Mouse (Mus musculus) MN1 (cell line): Measurements from ENCODE around the gene Zfp108.
A peak's percentile ranks its signal among the peaks of the same experiment; 100 is the strongest.
"Not testable (repeated sequence)": the region's sequence is repeated elsewhere in the genome, so short reads cannot be mapped to it uniquely, and the experiment has no call there.

Experiments
- DNase-seq: peaks from one replicate; pipeline ENCODE4 v3.0.0-alpha.2; 2016; ENCODE audit warnings: low spot score

Zfp108 gene

GRCm38 (mm10) chr7:24254633-24255474 lies at the start of gene Zfp108:
Gene Zfp108, plus strand, starts transcription at chr7:24254794.
- peak; percentile 67 for DNase-seq

DNA sequence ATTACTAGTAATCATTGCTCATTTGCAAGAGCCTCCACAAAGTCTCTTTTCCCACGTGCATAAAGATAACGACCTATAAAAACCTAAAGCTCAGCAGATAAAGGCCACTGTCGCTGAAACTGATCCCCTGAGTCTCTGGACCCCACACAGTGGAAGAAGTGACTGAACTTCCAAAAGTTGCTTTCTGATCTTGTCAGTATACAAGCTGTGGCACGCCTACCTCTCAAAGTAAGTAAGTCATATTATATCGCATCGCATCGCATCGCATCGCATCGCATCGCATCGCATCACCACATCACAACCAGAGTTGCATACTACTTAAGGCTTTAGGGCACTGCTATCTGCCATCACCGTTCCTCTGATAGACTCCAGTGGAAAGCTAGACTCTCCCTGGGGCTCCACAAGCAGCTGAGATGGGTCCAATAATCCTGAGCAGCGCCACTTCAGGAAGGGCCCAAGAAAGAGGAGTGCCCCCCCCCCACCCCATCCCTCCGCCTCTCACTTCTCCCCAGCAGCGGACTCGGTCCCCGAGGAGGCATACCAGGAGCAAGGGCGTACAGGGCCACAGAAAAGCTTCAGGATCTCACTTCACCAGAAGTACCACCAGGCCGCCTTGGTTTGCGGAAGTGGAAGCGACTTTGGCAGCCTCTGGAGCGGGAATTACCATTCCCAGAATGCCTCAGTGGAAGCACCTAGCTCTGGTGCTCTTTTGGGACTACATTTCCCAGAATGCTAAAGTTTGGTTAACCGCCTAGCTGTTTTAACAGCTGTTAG lies 46.9 kb upstream of the Zfp108 start:
- DNase-seq, result peak; percentile 20

GRCm38 (mm10) chr7:24208282-24208886 lies 46.2 kb upstream of the Zfp108 start:
- DNase-seq, result no peak

- no peak for DNase-seq
Measured at GRCm38 (mm10) chr7:24210296-24210695, 44.3 kb upstream of the Zfp108 start.

DNA sequence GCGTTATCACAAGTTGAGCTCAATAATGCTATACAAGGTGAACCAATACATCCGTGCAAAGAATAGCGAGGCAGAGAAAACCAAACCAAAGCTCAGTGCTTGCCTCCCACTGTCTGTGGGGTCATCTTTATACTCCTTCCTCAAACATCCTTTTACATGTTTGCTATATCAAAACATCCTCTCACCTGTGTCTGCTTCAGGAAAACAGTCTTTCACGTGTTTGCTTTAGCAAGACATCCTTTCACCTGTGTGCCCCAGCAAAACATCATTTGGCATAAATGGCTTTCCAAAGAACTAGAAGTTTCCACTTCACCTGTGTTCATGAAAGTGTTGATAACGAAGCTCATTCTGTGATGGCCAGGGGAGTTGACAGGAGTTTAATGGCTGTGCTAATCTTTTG lies 43.3 kb upstream of the Zfp108 start, which contains the start of gene Zfp111:
TSS of gene Zfp111 (minus strand) at position 101 of the 400 bp plus-strand sequence.
- no peak for DNase-seq

- peak; percentile 7 for DNase-seq
Measured at GRCm38 (mm10) chr7:24237040-24237791, 17.4 kb upstream of the Zfp108 start, which contains the start of gene Zfp109. Gene Zfp109, minus strand, starts transcription at chr7:24237560.

GRCm38 (mm10) chr7:24253779-24254615 lies 597 bp upstream of the Zfp108 start:
- no peak for DNase-seq

DNA sequence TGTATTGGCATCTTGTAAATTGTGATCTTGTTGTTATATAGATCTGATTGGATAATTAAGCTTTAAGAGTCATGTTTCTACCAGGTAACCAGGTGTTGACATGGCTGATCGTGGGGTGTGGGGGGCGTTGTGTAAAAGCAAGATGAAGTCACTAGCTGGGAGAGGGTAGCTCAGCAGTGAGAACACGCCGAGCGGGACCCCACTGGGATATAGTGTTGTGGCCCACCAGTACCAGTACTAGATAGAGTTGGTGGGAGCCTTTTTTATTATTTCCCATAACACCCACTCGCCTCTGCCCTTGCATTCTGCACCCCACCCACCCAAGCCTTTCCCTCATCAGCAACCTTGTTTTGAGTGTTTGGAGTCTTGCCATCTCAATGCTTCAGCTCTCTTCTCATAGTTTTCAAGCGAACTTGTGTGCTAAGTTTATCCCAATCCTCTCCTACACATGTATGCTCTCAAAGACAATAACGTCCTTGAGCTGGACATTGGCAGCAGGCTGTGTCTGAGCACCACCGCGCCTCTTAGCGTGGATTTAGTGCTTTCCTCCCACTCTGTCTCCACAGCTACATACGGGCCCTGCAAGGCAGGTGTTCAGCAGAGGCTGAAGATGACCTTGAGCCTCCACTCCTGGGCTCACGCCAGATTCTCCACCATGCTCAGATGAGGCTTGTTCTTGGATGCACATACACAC lies 4.9 kb downstream of the Zfp108 start:
- DNase-seq, result no peak

GRCm38 (mm10) chr7:24260000-24260312 lies 5.4 kb downstream of the Zfp108 start:
- DNase-seq, result no peak

DNA sequence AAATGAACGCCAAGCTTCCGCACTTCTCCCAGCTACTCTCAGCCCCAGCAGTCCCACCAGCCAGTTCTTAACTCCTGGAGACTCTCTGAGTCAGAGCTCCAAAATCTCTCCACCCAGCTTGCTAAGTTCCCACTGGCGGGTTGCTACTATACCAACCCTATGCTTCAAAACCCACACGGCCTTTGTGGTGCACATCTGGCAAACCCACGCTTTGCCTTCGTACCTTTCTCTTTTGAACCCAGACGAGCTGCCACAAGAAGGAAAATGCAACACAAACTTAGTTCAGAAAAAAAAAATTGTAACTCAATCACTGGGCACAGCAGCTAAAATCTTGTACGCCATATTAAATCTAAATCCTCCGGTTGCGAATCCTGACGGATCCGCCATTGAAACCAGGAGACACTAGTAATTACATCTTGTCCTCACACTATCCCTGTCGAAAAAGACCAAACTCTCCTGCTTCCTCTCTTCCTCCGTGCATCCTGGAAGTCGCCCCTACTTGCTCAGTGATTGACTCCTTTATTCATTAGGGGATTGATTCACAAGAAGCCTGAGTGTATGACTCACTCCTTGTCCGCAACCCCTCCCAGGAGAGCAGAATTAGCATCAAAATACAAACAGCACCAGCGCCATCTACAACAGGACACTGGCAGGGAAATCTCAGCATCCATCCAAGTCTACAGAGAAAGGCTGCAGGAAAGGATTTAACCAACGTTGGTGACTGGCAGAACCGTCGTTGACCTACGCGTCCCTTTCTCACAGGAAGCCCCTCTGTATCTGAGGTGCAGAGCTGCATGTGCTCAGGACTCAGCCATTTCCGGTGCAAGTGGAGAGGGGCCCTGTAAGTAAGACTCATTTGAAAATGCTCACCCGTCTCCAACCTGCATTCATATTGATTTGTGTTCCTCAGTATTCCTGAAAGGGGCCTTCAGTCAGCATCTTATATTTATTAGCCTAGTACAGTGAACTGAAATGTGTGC lies 13.9 kb downstream of the Zfp108 start:
- peak; percentile 43 for DNase-seq

DNA sequence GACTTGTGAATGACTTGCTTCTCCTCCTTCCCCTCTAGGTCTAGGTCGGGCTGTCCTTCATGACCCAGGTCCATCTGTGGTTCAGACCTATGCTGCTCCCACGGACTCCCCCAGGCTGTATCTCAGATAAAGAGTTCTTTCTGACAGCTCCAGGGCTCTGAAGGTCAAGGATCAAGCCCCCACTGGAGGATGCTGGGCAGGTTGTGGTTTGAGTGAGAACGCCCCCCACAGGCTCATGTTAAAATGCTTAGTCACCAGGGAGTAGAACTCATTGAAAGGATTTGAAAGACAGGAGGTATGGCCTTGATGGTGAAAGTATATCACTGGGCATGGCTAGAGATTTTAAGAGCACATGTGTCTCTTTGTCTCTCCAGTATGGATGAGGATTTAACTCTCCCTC lies 14.7 kb downstream of the Zfp108 start:
- DNase-seq, result no peak

GRCm38 (mm10) chr7:24269667-24270287 lies 15.2 kb downstream of the Zfp108 start:
- DNase-seq, result no peak

GRCm38 (mm10) chr7:24270288-24270672 lies 15.7 kb downstream of the Zfp108 start, which contains the start of gene Zfp93:
Gene Zfp93, plus strand, starts transcription at chr7:24270420.
- peak; percentile 92 for DNase-seq

DNA sequence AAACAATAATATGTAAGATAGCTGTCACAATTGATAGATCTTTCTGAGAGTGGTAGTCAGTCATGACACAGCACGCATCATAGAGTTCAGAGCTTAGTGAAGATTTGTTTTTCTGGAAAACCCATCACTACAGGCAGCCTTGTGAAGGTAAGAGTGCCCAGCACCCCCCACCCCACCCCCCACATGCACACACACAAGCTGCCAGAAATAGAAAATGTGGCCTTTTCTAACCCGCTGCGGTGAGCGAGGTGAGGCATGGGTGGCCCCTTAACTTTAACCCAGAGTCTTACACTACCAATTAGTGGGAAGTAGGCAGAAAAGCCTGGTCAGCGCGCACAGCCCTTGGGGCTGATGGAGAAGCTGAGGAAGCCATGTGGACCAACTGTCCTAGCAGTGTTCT lies 16.6 kb downstream of the Zfp108 start:
- no peak for DNase-seq

- DNase-seq, result no peak
Measured at GRCm38 (mm10) chr7:24274456-24274855, 19.9 kb downstream of the Zfp108 start.

- DNase-seq, result not testable (repeated sequence)
Measured at GRCm38 (mm10) chr7:24278771-24279170, 24.2 kb downstream of the Zfp108 start.

DNA sequence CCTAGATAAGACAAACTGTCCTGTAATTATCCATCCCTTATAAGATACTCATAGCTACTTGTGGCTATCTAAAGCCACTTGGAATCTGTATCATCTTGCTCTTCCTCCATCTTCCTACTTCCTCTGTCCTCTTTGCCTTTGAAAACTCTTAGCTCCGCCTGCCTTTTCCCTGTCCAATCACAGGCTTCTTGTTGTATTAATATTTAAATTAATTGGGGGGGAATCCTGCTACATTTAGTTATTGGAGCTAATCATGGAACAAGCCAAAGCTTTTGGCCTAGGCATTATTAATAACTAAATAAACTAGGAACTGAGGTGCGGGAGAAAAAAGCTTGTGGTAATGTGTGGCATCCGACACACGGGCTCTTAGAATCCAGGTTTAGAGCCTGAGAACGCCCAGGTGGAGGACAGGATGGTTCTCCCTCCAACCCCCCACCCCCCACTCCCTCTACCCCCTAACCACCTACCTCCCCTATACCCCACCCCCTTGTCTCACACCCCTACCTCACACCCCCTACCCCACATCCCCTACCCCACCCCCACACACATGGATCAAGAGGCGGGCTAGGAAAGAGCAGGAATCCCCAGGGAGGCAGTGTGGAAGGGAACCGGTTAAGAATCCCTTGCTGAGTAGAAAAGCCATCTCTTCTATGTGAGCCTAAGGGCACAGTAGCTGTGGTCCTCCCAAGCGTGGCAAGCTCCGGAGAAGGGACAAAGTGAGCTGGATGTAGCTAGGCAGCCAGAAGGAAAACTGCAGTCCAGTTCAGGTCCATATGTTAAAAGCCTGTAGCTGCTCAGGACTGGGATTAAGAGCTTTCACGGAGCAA lies 25.6 kb downstream of the Zfp108 start:
- no peak for DNase-seq

DNA sequence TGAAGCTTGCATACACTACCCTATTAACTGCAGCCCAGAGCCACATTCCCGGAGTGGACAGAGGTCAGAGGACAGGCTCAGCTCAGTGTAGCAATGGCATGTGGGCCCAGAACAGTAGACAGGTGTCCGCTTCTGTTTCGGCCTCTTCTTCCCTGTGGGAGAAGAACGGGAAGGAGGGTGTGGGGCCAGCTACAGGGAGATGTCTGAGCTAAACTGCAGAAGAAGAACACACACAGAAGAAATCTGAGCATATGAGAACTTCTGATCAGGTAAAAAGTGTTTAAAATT lies 26.2 kb downstream of the Zfp108 start:
- DNase-seq, result no peak
